In genomic region chr2:118891173-118891572, GRCm38 (mm10) we compare ENCODE assay signal across 12 mouse cellular contexts.
"Had no signal": no experiment of that assay in that cellular context is flagged by ENCODE, and none has a peak within 500 bp of the region (broad histone marks: within the 10 kb centered on the region; RNA-seq: fewer than 3 reads in every experiment).

No protein-coding gene starts in this region.

- DNase-seq: retina, postnatal 1 day; right cerebral cortex, adult 18-20 months; right cerebral cortex, postnatal 14 days; right cerebral cortex, postnatal 25 days; right cerebral cortex, postnatal 4 days; spleen, adult 18-20 months; thymus, adult 18-20 months; thymus, adult 2 months; thymus, postnatal 14 days; thymus, postnatal 25 days; thymus, postnatal 36 days; thymus, postnatal 4 days had no signal
